Mouse (Mus musculus) brain, adult 2 months (tissue): ENCODE data around the gene Olfr559.

Source experiments
- DNase-seq: peaks from one replicate; pipeline ENCODE4 v3.0.0; 2011; ENCODE audit warnings: low read depth, low spot score

The Olfr559 gene

GRCm38 (mm10) chr7:102727391-102727790 is at the start of gene Olfr559:
Gene Olfr559, minus strand, starts transcription at chr7:102727491.
- no peak for DNase-seq

GRCm38 (mm10) chr7:102770921-102771320 is 43.6 kb upstream of the Olfr559 start, which contains the start of gene Olfr561:
Gene Olfr561, plus strand, starts transcription at chr7:102771221.
- no peak for DNase-seq

GRCm38 (mm10) chr7:102759266-102759665 is 32.0 kb upstream of the Olfr559 start, which contains the start of the genes Olfr560 and Olfr78:
Gene Olfr560, minus strand, starts transcription at chr7:102759366.
Gene Olfr78, minus strand, starts transcription at chr7:102759471.
- no peak for DNase-seq

- peak; percentile 1 for DNase-seq
Measured at GRCm38 (mm10) chr7:102752086-102752485, 24.8 kb upstream of the Olfr559 start.

GRCm38 (mm10) chr7:102737705-102738104 is 10.4 kb upstream of the Olfr559 start:
- DNase-seq = no peak

- DNase-seq = no peak
Measured at GRCm38 (mm10) chr7:102733793-102734192, 6.5 kb upstream of the Olfr559 start.

GRCm38 (mm10) chr7:102718970-102719369 is 8.3 kb downstream of the Olfr559 start, which contains the start of gene Olfr33:
Gene Olfr33, minus strand, starts transcription at chr7:102719070.
- DNase-seq = no peak

GRCm38 (mm10) chr7:102701915-102702314 is 25.4 kb downstream of the Olfr559 start, which contains the start of gene Olfr558:
Gene Olfr558, plus strand, starts transcription at chr7:102702215.
- DNase-seq = no peak

GRCm38 (mm10) chr7:102698461-102698860 is 28.8 kb downstream of the Olfr559 start:
- peak; percentile 63 for DNase-seq

- peak; percentile 59 for DNase-seq
Measured at GRCm38 (mm10) chr7:102695358-102696125, 31.7 kb downstream of the Olfr559 start, which contains the start of gene Olfr557. Gene Olfr557, plus strand, starts transcription at chr7:102695910.

- peak; percentile 95 for DNase-seq
Measured at GRCm38 (mm10) chr7:102686944-102687501, 40.3 kb downstream of the Olfr559 start, which contains the start of gene Trim68. Gene Trim68, minus strand, starts transcription at chr7:102687327.

- DNase-seq = peak; percentile 8
Measured at GRCm38 (mm10) chr7:102681916-102682315, 45.4 kb downstream of the Olfr559 start.

- no peak for DNase-seq
Measured at GRCm38 (mm10) chr7:102676225-102676624, 51.1 kb downstream of the Olfr559 start.
